Mouse (Mus musculus) lung, adult 2 months (tissue): ENCODE measurements around the gene Acadsb.

ENCODE experiments used
- CTCF ChIP-seq: fragments of 200-500 bp; IDR thresholded peaks from 2 replicates; pipeline ENCODE4 v1.5.1; 2011; ENCODE audit warnings: mild to moderate bottlenecking, low read length, control low read depth; ENCODE audit not compliant: insufficient read depth
- POLR2A ChIP-seq: fragments of 200-500 bp; IDR thresholded peaks from 2 replicates; pipeline ENCODE4 v1.6.1; 2011; ENCODE audit warnings: low read depth, mild to moderate bottlenecking, control low read depth, low read length, borderline replicate concordance; ENCODE audit errors: extremely low read depth

GRCm38 (mm10) chr7:131364131-131364530 is 46.3 kb upstream of the Acadsb start:
- TF ChIP-seq CTCF = no peak
- no peak for TF ChIP-seq POLR2A
